Mouse (Mus musculus): ENCODE measurements around the gene Pigq. TPM values are rescaled to one million over a fixed set of nuclear protein-coding genes. Genes with fewer than 3 reads are reported as not detected.

Gene Pigq
- polyA plus RNA-seq, 1 experiment from 2014 or later, result 64.2 TPM

DNA sequence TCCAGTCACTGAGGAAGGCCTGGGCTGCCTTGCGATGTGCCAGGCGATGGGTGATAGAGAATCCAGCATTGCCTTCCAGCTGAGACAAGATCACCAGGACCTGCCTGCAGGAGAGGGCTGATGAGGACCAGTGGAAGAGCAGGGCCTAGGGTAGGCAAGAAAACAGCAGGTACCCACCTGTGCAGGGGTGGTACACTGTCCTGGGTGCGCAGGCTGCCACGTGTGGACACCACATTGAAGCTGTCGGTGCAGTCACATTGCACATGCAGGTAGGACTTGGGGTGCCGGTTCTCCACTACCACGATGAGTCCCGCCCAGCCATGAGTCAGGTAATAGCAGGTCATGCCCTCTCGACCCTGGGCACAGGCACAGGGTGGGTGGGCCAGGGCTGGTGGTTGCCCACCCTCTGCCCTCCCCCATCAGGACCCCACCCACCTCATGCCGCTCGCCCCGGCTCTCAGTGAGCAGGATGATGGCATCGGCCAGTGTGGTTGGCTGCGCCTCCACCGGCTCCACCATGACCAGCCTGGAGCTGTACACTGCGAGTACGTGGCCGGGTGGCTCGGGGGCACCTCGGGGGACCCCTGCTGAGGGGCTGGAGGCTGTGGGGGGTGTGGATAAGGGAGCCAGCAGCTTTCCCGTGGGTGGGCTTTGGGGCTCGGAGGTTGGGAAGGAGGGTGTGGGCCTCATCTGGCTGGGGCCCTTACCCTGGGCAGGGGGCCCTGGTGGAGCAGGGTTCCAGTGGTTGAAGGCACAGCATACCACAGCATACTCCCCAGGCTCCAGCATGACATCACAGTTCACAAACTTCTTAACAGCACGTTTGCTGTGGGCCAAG, 15.1 kb upstream of the Pigq start:
- ATAC-seq (ENCODE audit: low read depth), result no peak
- no peak overlapping the region for H3K9ac ChIP-seq (ENCODE audit: low read length)
- H3K9me3 ChIP-seq (ENCODE audit: control insufficient read depth, low read length), result no peaks in the 10 kb centered on the region
- H3K27me3 ChIP-seq (ENCODE audit: control insufficient read depth, insufficient read depth, low read depth, low read length), result no peaks in the 10 kb centered on the region
- H3K4me1 ChIP-seq (replicated peaks; ENCODE audit: control insufficient read depth, insufficient read depth, low read length), result no peaks in the 10 kb centered on the region
- H3K4me3 ChIP-seq (ENCODE audit: low read length), result no peak overlapping the region
- WGBS, result 87% methylated on average over 23 of the region's 23 CpGs
- no peak overlapping the region for H3K27ac ChIP-seq (ENCODE audit: low read length)
- peaks cover 7% of the 10 kb centered on the region for H3K36me3 ChIP-seq (ENCODE audit: control insufficient read depth, insufficient read depth, low read length)
- H3K4me2 ChIP-seq (ENCODE audit: low read depth, low read length), result no peak overlapping the region

DNA sequence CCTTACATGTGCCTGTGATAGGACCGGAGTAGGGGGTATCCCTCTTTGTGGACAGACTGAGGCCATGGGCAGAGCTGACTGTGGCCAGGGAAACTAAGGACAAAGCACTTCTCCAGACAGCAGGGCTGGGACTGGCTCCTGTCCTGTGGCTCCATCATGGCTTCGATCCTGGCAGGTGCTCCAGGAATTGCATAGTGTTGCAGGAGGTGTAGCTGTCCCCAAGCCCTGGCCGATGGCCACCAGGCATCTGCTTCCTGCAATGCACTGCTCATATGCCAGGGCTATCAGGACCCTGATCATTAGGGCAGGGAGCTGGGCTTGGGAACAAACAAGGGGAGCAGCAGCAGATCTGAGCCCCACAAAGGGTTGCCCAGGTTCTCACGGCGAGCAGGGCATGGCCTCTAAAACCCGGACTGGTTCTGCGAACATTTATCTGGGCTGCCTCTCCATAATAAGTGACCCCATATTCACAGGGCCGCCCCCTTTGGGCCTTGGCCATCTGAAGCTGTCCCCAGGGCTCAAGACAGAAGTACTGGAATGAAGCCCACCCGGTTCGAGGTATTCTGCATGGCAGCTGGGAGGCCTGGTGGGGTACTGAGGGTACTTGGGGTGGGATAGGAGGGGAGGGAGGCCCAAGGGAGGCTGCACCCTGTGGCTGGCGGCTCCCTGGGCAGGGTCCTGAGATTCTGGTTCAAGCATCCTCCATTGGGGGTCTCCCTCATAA, 14.2 kb upstream of the Pigq start:
- Histone ChIP-seq H3K36me3 (ENCODE audit: control insufficient read depth, insufficient read depth, low read length) (peaks cover 7% of the 10 kb centered on the region), H3K4me2 (ENCODE audit: low read depth, low read length) (no peak overlapping the region), H3K4me1 (replicated peaks; ENCODE audit: control insufficient read depth, insufficient read depth, low read length) (no peaks in the 10 kb centered on the region), H3K27ac (ENCODE audit: low read length) (no peak overlapping the region), H3K9ac (ENCODE audit: low read length) (no peak overlapping the region), H3K9me3 (ENCODE audit: control insufficient read depth, low read length) (no peaks in the 10 kb centered on the region), H3K27me3 (ENCODE audit: control insufficient read depth, insufficient read depth, low read depth, low read length) (peaks cover 2% of the 10 kb centered on the region; the same call in 1 of the 2 replicates), H3K4me3 (ENCODE audit: low read length) (no peak overlapping the region)
- no peak for ATAC-seq (ENCODE audit: low read depth)
- 93% methylated on average over 11 of the region's 11 CpGs for WGBS

DNA sequence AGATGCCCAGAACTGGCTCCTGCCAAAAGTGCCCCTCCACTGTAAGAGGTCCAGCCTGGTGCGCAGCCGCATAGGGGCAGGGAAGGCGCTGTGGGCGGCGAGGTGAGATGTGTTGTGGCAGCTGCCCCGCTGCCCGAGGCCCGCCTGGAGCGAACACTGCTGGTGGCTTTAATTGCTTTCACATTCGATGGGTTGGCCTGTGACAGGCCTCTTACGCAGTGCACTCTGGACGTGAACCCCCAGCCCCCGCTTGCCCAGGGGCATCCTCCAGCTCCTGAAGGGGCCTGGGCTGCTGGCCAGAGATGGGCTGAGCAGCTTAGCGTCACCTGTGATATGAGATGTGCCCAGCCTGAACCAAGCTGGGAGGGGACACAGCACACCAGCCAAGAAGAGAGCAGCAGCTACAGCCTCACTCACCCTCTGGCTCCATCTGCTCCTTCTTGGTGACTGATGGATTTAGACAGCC, 12.9 kb upstream of the Pigq start:
- no peak for ATAC-seq (ENCODE audit: low read depth)
- no peak overlapping the region for H3K9ac ChIP-seq (ENCODE audit: low read length)
- H3K9me3 ChIP-seq (ENCODE audit: control insufficient read depth, low read length), result no peaks in the 10 kb centered on the region
- WGBS, result 82% methylated on average over 14 of the region's 14 CpGs
- no peak overlapping the region for H3K4me2 ChIP-seq (ENCODE audit: low read depth, low read length)
- no peak overlapping the region for H3K4me3 ChIP-seq (ENCODE audit: low read length)
- H3K36me3 ChIP-seq (ENCODE audit: control insufficient read depth, insufficient read depth, low read length), result peaks cover 7% of the 10 kb centered on the region
- peaks cover 14% of the 10 kb centered on the region for H3K27me3 ChIP-seq (ENCODE audit: control insufficient read depth, insufficient read depth, low read depth, low read length)
- H3K4me1 ChIP-seq (replicated peaks; ENCODE audit: control insufficient read depth, insufficient read depth, low read length), result no peaks in the 10 kb centered on the region
- no peak overlapping the region for H3K27ac ChIP-seq (ENCODE audit: low read length)

DNA sequence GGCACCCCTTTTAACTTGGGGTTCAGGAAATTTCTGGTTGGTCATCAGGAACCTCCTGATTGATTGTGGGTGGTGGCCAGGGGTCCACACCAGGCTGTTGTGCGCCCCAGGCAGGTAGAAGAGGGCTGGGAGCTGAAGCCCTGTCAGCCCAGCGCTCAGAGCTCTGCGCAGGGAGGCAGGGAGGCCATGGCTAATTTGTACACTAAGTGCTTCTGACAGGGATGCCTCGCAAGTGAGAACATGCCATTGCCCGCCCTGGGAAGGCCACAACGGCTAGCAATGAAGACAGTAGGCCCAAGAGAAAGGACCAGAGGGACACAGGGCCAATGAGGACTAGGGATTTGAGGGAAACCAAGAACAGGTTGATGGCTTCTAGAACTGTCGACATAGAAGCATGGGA, 11.9 kb upstream of the Pigq start:
- Histone ChIP-seq H3K9me3 (ENCODE audit: control insufficient read depth, low read length) (no peaks in the 10 kb centered on the region), H3K4me3 (ENCODE audit: low read length) (no peak overlapping the region), H3K27ac (ENCODE audit: low read length) (no peak overlapping the region), H3K27me3 (ENCODE audit: control insufficient read depth, insufficient read depth, low read depth, low read length) (peaks cover 24% of the 10 kb centered on the region), H3K4me1 (replicated peaks; ENCODE audit: control insufficient read depth, insufficient read depth, low read length) (peaks cover 6% of the 10 kb centered on the region), H3K9ac (ENCODE audit: low read length) (no peak overlapping the region), H3K4me2 (ENCODE audit: low read depth, low read length) (no peak overlapping the region), H3K36me3 (ENCODE audit: control insufficient read depth, insufficient read depth, low read length) (peaks cover 5% of the 10 kb centered on the region)
- ATAC-seq (ENCODE audit: low read depth), result no peak
- WGBS, result 87% methylated on average over 7 of the region's 7 CpGs

DNA sequence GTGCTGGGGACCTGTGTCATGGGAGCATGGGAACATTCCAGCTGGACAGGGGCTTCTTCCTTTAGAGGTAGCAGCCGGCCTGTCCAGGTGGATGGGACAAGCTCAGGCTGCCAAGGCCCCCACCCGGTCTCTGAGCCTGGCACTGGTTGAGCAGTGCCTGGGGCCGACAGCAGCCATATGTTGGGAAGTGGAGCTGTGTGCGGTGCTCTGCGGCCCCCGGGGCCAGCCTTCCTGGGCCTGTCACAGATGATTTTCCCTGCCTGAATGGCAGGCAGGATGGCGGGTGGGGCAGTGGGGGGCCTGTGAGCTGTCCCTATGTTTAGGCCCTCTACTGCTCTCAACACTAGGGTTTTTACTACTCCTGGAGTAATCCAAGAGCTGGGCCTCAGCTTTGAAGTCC, 11.5 kb upstream of the Pigq start:
- ATAC-seq (ENCODE audit: low read depth), result no peak
- Histone ChIP-seq H3K4me3 (ENCODE audit: low read length) (no peak overlapping the region), H3K4me2 (ENCODE audit: low read depth, low read length) (no peak overlapping the region), H3K9me3 (ENCODE audit: control insufficient read depth, low read length) (no peaks in the 10 kb centered on the region), H3K36me3 (ENCODE audit: control insufficient read depth, insufficient read depth, low read length) (peaks cover 5% of the 10 kb centered on the region), H3K27ac (ENCODE audit: low read length) (no peak overlapping the region), H3K27me3 (ENCODE audit: control insufficient read depth, insufficient read depth, low read depth, low read length) (peaks cover 29% of the 10 kb centered on the region), H3K9ac (ENCODE audit: low read length) (no peak overlapping the region), H3K4me1 (replicated peaks; ENCODE audit: control insufficient read depth, insufficient read depth, low read length) (peaks cover 10% of the 10 kb centered on the region)
- WGBS, result 67% methylated on average over 7 of the region's 7 CpGs

DNA sequence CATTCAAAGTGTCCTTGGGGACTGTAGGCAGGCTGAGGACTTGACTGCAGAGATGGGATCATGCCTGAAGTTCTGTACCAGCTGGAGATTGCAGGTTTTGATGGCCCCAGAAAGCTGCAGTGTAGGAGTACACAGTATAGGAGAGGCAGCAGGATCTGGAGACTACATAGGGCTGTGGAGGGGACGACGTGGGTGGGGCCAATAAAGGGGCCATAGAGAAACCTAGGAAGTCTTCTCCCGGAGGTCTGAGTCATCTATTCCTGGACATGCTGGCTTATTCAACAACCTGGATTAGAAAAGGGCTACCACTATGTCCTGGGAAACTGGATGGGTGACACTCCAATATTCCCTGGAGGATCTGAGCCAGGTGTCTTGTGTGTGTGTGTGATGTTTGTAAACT, 11.0 kb upstream of the Pigq start:
- Histone ChIP-seq H3K27ac (ENCODE audit: low read length) (no peak overlapping the region), H3K9me3 (ENCODE audit: control insufficient read depth, low read length) (no peaks in the 10 kb centered on the region), H3K4me1 (replicated peaks; ENCODE audit: control insufficient read depth, insufficient read depth, low read length) (peaks cover 13% of the 10 kb centered on the region), H3K27me3 (ENCODE audit: control insufficient read depth, insufficient read depth, low read depth, low read length) (peaks cover 33% of the 10 kb centered on the region), H3K9ac (ENCODE audit: low read length) (no peak overlapping the region), H3K36me3 (ENCODE audit: control insufficient read depth, insufficient read depth, low read length) (peaks cover 5% of the 10 kb centered on the region), H3K4me3 (ENCODE audit: low read length) (no peak overlapping the region), H3K4me2 (ENCODE audit: low read depth, low read length) (no peak overlapping the region)
- ATAC-seq (ENCODE audit: low read depth), result no peak
- WGBS, result 69% methylated on average over 3 of the region's 3 CpGs

DNA sequence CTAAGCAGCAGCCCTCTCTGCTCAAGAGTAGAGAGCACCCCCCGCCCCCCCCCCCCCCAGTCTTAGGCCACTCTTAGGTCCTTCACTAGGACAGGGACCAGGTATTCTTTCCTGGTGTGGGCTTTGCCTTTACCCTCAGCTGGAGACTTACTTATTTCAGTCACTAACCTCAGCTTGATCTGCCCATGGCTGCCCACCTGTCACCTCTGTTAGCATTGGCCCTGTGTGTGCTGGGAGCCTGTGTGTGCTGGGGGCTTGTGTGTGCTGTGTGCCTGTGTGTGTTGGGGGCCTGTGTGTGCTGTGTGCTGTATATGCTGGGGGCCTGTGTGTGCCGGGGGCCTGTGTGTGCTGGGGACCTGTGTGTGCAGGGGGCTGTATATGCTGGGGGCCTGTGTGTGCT, 9.9 kb upstream of the Pigq start:
- no peaks in the 10 kb centered on the region for H3K9me3 ChIP-seq (ENCODE audit: control insufficient read depth, low read length)
- H3K4me3 ChIP-seq (ENCODE audit: low read length), result no peak overlapping the region
- peaks cover 13% of the 10 kb centered on the region for H3K4me1 ChIP-seq (replicated peaks; ENCODE audit: control insufficient read depth, insufficient read depth, low read length)
- 88% methylated on average over 2 of the region's 2 CpGs for WGBS
- ATAC-seq (ENCODE audit: low read depth), result no peak
- H3K9ac ChIP-seq (ENCODE audit: low read length), result no peak overlapping the region
- peaks cover 44% of the 10 kb centered on the region for H3K27me3 ChIP-seq (ENCODE audit: control insufficient read depth, insufficient read depth, low read depth, low read length)
- H3K27ac ChIP-seq (ENCODE audit: low read length), result no peak overlapping the region
- H3K4me2 ChIP-seq (ENCODE audit: low read depth, low read length), result no peak overlapping the region
- H3K36me3 ChIP-seq (ENCODE audit: control insufficient read depth, insufficient read depth, low read length), result peaks cover 5% of the 10 kb centered on the region

DNA sequence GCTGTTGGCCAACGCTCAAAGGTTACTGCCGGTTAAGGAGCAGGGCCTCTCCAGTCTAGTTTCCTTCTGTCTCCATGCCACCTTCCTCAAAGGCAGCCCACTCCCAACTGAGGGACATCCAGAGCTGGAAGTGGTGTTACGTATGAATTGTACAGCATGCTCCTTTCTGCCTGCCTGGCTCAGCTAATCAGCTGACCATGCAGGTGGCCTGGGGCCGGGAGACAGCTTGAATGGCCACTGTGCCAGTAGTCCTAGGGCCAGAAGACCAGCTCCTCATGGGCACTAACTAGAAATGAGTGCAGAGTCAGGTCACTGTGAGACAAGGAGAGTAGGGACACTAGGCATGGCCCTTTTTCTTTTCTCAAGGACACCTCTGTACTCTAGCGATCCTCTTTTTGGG, 8.4 kb upstream of the Pigq start:
- 71% methylated on average over 5 of the region's 5 CpGs for WGBS
- no peak for ATAC-seq (ENCODE audit: low read depth)
- H3K36me3 ChIP-seq (ENCODE audit: control insufficient read depth, insufficient read depth, low read length), result peaks cover 2% of the 10 kb centered on the region; the same call in 1 of the 2 replicates
- peaks cover 13% of the 10 kb centered on the region for H3K4me1 ChIP-seq (replicated peaks; ENCODE audit: control insufficient read depth, insufficient read depth, low read length)
- H3K4me2 ChIP-seq (ENCODE audit: low read depth, low read length), result no peak overlapping the region
- H3K4me3 ChIP-seq (ENCODE audit: low read length), result no peak overlapping the region
- H3K9ac ChIP-seq (ENCODE audit: low read length), result no peak overlapping the region
- H3K27me3 ChIP-seq (ENCODE audit: control insufficient read depth, insufficient read depth, low read depth, low read length), result peaks cover 44% of the 10 kb centered on the region
- no peaks in the 10 kb centered on the region for H3K9me3 ChIP-seq (ENCODE audit: control insufficient read depth, low read length)
- H3K27ac ChIP-seq (ENCODE audit: low read length), result no peak overlapping the region

DNA sequence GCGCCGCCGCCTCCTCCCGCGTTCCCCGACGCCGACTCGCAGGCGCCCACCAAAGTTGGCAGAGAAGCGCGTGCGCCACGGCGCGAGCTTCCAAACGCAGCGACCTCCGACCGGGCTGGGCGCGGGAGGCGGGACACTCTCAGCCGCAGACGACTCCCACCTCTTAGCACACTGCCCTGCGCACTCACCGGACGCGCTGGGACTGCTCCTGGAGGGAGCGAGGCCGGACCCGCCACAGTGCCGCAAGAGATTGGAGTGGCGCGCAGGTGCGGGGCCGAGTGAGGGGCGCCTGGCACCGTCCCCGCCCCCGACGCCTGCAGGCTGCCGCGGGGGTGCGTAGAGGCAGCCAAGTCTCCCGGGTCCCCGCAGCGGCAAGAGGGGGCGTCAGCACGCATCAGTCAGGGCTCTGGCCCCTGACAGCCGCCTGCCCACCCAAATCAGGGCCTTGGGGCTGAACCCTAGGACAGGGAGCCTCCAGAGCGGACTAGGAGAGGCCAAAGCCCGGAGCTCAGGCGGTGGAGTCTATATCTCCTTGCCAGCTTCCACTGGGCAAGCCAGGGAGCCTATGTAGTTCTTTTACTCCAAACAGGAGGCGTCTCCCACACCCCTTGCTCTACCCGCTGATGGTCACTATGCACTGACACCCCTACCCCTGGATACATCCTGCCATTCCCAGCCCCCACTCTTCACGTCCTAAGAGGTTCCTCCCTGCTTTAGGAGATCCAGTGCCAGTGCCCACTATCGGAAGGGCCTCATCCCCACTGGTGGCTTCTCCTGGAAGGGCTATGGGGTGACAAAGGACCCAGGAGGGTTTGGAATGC, 7.3 kb upstream of the Pigq start, which contains the start of gene A930017K11Rik:
Gene A930017K11Rik, minus strand, starts transcription at position 763 of the 821 bp plus-strand sequence.
- peak; percentile 65; the same call in 1 of the 2 replicates for ATAC-seq (ENCODE audit: low read depth)
- Histone ChIP-seq H3K4me2 (ENCODE audit: low read depth, low read length) (peak within 1 kb of the TSS; percentile 82), H3K4me1 (replicated peaks; ENCODE audit: control insufficient read depth, insufficient read depth, low read length) (peaks cover 13% of the 10 kb centered on the region), H3K27me3 (ENCODE audit: control insufficient read depth, insufficient read depth, low read depth, low read length) (peaks cover 44% of the 10 kb centered on the region), H3K9ac (ENCODE audit: low read length) (peak within 1 kb of the TSS; percentile 60), H3K4me3 (ENCODE audit: low read length) (peak within 1 kb of the TSS; percentile 49), H3K36me3 (ENCODE audit: control insufficient read depth, insufficient read depth, low read length) (no peaks in the 10 kb centered on the region), H3K27ac (ENCODE audit: low read length) (no peak within 1 kb of the TSS), H3K9me3 (ENCODE audit: control insufficient read depth, low read length) (no peaks in the 10 kb centered on the region)
- 1% methylated on average over 55 of the region's 58 CpGs for WGBS

All from lung, embryonic 16.5 days (tissue).